Mouse (Mus musculus) megakaryocyte progenitor cell, adult 5-6 weeks (primary cell): ENCODE data around the gene Ankrd33b. TPM values are rescaled to one million over a fixed set of nuclear protein-coding genes. Genes with fewer than 3 reads are reported as not detected.

Experiments
- ATAC-seq: replicated peaks from 2 replicates; pipeline ENCODE4 v1.8.0; 2016; ENCODE audit warnings: mild to moderate bottlenecking, moderate TSS enrichment, inconsistent platforms; ENCODE audit not compliant: poor library complexity
- total RNA-seq, 2 experiments: library from RNA; stranded (forward) in 1 of 2; stranded (reverse) in 1 of 2; fragments of 157-497, 149-512 nt in 1 of 2; fragments of 200-1000 nt in 1 of 2; gene quantifications; 2 replicates each; pipeline versions ENCODE4 v1.2.3 to v1.2.4; 2015 to 2017

The Ankrd33b gene
- total RNA-seq (2015): 0.20 and 0.79 TPM in 2 replicates
- total RNA-seq (2017): 0.29 and 0.61 TPM in 2 replicates

GRCm38 (mm10) chr15:31367481-31368200 lies at the start of gene Ankrd33b:
Gene Ankrd33b, minus strand, starts transcription at chr15:31367726.
- ATAC-seq: no peak

GRCm38 (mm10) chr15:31415181-31415580 lies 47.7 kb upstream of the Ankrd33b start:
- ATAC-seq: no peak

GRCm38 (mm10) chr15:31414179-31414898 lies 46.8 kb upstream of the Ankrd33b start:
- no peak for ATAC-seq

- ATAC-seq: no peak
Measured at GRCm38 (mm10) chr15:31413662-31414061, 46.1 kb upstream of the Ankrd33b start.

- peak; percentile 50 for ATAC-seq
Measured at GRCm38 (mm10) chr15:31412933-31413332, 45.4 kb upstream of the Ankrd33b start.

GRCm38 (mm10) chr15:31412436-31412835 lies 44.9 kb upstream of the Ankrd33b start:
- ATAC-seq: no peak

- ATAC-seq: no peak
Measured at GRCm38 (mm10) chr15:31407490-31407889, 40.0 kb upstream of the Ankrd33b start.

GRCm38 (mm10) chr15:31406881-31407280 lies 39.4 kb upstream of the Ankrd33b start:
- no peak for ATAC-seq

- no peak for ATAC-seq
Measured at GRCm38 (mm10) chr15:31404346-31404745, 36.8 kb upstream of the Ankrd33b start.

- no peak for ATAC-seq
Measured at GRCm38 (mm10) chr15:31402200-31402892, 34.8 kb upstream of the Ankrd33b start.

- ATAC-seq: peak; percentile 73
Measured at GRCm38 (mm10) chr15:31400974-31401373, 33.4 kb upstream of the Ankrd33b start.

GRCm38 (mm10) chr15:31398769-31399168 lies 31.2 kb upstream of the Ankrd33b start:
- no peak for ATAC-seq

- ATAC-seq: no peak
Measured at GRCm38 (mm10) chr15:31397379-31397778, 29.9 kb upstream of the Ankrd33b start.

- ATAC-seq: no peak
Measured at GRCm38 (mm10) chr15:31396755-31397154, 29.2 kb upstream of the Ankrd33b start.

- ATAC-seq: no peak
Measured at GRCm38 (mm10) chr15:31395986-31396385, 28.5 kb upstream of the Ankrd33b start.

- ATAC-seq: no peak
Measured at GRCm38 (mm10) chr15:31393402-31393801, 25.9 kb upstream of the Ankrd33b start.

- no peak for ATAC-seq
Measured at GRCm38 (mm10) chr15:31392705-31393104, 25.2 kb upstream of the Ankrd33b start.

- ATAC-seq: no peak
Measured at GRCm38 (mm10) chr15:31392135-31392534, 24.6 kb upstream of the Ankrd33b start.

GRCm38 (mm10) chr15:31381936-31382468 lies 14.5 kb upstream of the Ankrd33b start:
- peak; percentile 84 for ATAC-seq

GRCm38 (mm10) chr15:31379471-31379870 lies 11.9 kb upstream of the Ankrd33b start:
- no peak for ATAC-seq

GRCm38 (mm10) chr15:31375212-31375611 lies 7.7 kb upstream of the Ankrd33b start:
- ATAC-seq: no peak
